9 mouse cellular contexts compared by ENCODE assay signal in the genomic region with DNA sequence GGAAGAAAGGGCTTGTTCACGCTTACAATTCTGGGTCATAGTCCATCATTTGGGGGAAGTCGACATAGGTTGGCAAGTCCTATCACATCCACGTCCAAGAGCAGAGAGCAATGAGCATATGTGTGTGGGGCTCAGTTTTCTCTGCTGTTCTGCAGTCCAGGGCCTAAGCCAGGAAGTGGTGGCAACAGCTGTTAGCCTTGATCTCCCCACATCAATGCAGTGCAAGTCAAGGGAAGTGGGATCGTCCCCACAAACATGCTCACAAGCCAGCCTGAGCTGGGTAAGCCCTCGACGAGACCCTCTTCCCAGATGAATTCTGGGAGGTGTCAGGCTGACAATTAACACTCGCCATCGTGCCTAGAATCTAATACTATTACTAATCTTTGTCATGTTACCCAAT.
"Had no signal": no experiment of that assay in that cellular context is flagged by ENCODE, and none has a peak within 500 bp of the region (broad histone marks: within the 10 kb centered on the region; RNA-seq: fewer than 3 reads in every experiment).

No protein-coding gene starts in this region.

- DNase-seq: kidney, adult 2 months; kidney, postnatal 25 days; left cerebral cortex, postnatal 4 days; liver, postnatal 0 days; lung, postnatal 10 days; lung, postnatal 36 days; retina, postnatal 1 day; right cerebral cortex, postnatal 25 days; spleen, adult 18-20 months had no signal
